8 mouse cellular contexts compared by ENCODE assay signal in the genomic region with DNA sequence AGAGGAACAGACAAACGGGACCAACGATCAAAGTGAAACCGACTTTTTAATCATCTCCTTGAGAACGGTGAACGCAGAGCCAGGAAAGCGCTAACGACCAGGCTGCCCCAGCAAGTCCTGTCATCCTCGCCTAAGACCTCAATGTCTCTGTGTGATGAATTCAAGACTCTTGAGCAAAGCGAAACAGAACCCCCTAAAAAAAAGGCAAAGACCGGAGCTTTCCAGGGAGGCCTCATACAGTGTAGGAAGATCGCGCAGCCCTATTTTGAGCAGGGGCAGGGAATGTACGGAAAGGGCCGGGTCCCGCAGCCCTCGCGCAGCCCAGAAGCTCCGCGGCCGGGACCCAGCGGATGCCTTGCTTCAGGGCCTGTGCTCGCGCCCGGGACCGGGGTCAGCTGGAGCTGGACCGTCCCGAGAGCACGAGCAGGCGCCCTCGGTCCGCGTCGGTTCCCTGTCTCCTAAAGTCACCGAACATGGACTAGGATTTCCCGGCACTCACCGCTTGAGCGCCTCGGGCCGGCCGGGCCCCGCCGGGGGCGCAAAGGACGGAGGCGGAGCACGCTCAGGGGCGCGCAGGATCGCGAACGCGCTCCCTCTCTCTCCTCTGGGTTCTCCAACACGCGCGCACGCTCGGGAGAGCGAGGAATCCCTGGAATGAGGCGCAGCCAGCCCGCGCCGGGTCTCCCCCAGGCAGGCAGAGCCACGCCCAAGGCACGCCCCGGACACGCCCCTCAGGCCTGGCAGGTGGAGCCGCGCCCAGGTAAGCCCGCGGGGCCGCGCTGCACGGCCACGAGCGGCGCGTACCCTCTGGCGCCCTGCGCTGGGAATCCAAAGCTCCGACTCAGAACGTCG. TPM values are rescaled to one million over a fixed set of nuclear protein-coding genes. Genes with fewer than 3 reads are reported as not detected.
DNase-seq lines count a peak whose midpoint lies in the region; ATAC-seq lines count a peak whose summit lies in the region.

No protein-coding gene starts in this region.

- H3K4me3 ChIP-seq in hindbrain, embryonic 12.5 days, result peak overlapping the region; percentile 67
- H3K4me3 ChIP-seq in lung, embryonic 15.5 days, result peak overlapping the region; percentile 66

- peak overlapping the region; percentile 71 for H3K9ac ChIP-seq in hindbrain, embryonic 12.5 days
- H3K9ac ChIP-seq in lung, embryonic 15.5 days, result peak overlapping the region; percentile 61

- peak; percentile 75 for ATAC-seq in hindbrain, embryonic 12.5 days (ENCODE audit: low FRiP score)
- ATAC-seq in lung, embryonic 15.5 days (ENCODE audit: borderline replicate concordance, extremely low read depth, low FRiP score, low TSS enrichment), result peak; percentile 91

- H3K27ac ChIP-seq in hindbrain, embryonic 12.5 days, result peak overlapping the region; percentile 70
- H3K27ac ChIP-seq in lung, embryonic 15.5 days, result peak overlapping the region; percentile 83

- H3K4me2 ChIP-seq in hindbrain, embryonic 12.5 days (replicated peaks), result peak overlapping the region; percentile 100
- peak overlapping the region; percentile 97 for H3K4me2 ChIP-seq in lung, embryonic 15.5 days

- DNase-seq in MN1 (ENCODE audit: low spot score), result peak; percentile 86
- DNase-seq in cerebellum, adult 8-10 months, result peak; percentile 89
- DNase-seq in frontal cortex, postnatal 10 days (ENCODE audit: low spot score in 2 of 2), result peak; percentile 74 to 84
- DNase-seq in layer of hippocampus, adult 9-11 months, result peak; percentile 91
- DNase-seq in retina, embryonic 14.5 days (ENCODE audit: low spot score), result peak; percentile 71
- DNase-seq in urinary bladder, adult 2 months (ENCODE audit: low spot score), result peak; percentile 86

- H3K27me3 ChIP-seq in hindbrain, embryonic 12.5 days, result peaks cover 30% of the 10 kb centered on the region
- H3K27me3 ChIP-seq in lung, embryonic 15.5 days, result 0 out of 2 replicates have a peak, but pooled peaks cover 8% of the 10 kb centered on the region

- peaks cover 28% of the 10 kb centered on the region for H3K4me1 ChIP-seq in hindbrain, embryonic 12.5 days
- peaks cover 36% of the 10 kb centered on the region for H3K4me1 ChIP-seq in lung, embryonic 15.5 days

- WGBS in hindbrain, embryonic 12.5 days, result under 1% methylated on average over 72 of the region's 82 CpGs
- WGBS in lung, embryonic 15.5 days, result under 1% methylated on average over 73 of the region's 82 CpGs

- H3K9me3 ChIP-seq in hindbrain, embryonic 12.5 days (replicated peaks), result no peaks in the 10 kb centered on the region
- no peaks in the 10 kb centered on the region for H3K9me3 ChIP-seq in lung, embryonic 15.5 days

- no peaks in the 10 kb centered on the region for H3K36me3 ChIP-seq in hindbrain, embryonic 12.5 days
- H3K36me3 ChIP-seq in lung, embryonic 15.5 days, result no peaks in the 10 kb centered on the region

RNA-seq across cellular contexts. Expression of a gene that starts 1.2 kb away (rescaled TPM):
- polyA plus RNA-seq in hindbrain, embryonic 12.5 days (2016; fragmentation: Nextera tagmentation; extraction: Ambion mirVana), result 94.2 and 94.3 TPM in 2 replicates
- polyA plus RNA-seq in lung, embryonic 15.5 days (2015; fragmentation: Nextera tagmentation; extraction: Ambion mirVana), result 133 and 147 TPM in 2 replicates
- 32.1 and 33.7 TPM in 2 replicates for polyA plus RNA-seq in urinary bladder, adult 2 months (2012; rRNA removed)

Comparison
In these comparisons a context has a peak if more than half of its experiments do, and no peak if none do; other contexts are left out.
1. Peak in every context shown above with its lines: DNase-seq, ATAC-seq, H3K4me3 ChIP-seq and H3K27ac ChIP-seq.